Mouse (Mus musculus) stomach, embryonic 16.5 days (tissue): ENCODE data around the gene Mgat5. TPM values are rescaled to one million over a fixed set of nuclear protein-coding genes. Genes with fewer than 3 reads are reported as not detected.

Source experiments
- ATAC-seq: fragments of 200-750 bp; cut with Nextera tagmentation; 2 replicates; pipeline ENCODE4 v1.8.0; 2017; ENCODE audit warnings: moderate number of reproducible peaks, moderate TSS enrichment; ENCODE audit not compliant: insufficient read depth, low FRiP score
- H3K27ac ChIP-seq: fragments of 300-500 bp; sonication (generic); 2 replicates; pipeline ENCODE4 v1.5.1; 2014; ENCODE audit warnings: low read length
- H3K27me3 ChIP-seq: fragments of 300-500 bp; sonication (generic); 2 replicates; pipeline ENCODE4 v1.6.1; 2014; ENCODE audit warnings: low read length, control low read depth, mixed read lengths; ENCODE audit not compliant: control insufficient read depth, insufficient read depth
- H3K36me3 ChIP-seq: fragments of 300-500 bp; sonication (generic); 2 replicates; pipeline ENCODE4 v1.6.1; 2014; ENCODE audit warnings: low read length; ENCODE audit not compliant: control insufficient read depth, insufficient read depth
- H3K4me1 ChIP-seq: fragments of 300-500 bp; sonication (generic); 2 replicates; pipeline ENCODE4 v1.6.1; 2014; ENCODE audit warnings: low read length, control low read depth, mixed read lengths; ENCODE audit not compliant: control insufficient read depth, insufficient read depth
- H3K4me2 ChIP-seq: fragments of 300-500 bp; sonication (generic); 2 replicates; pipeline ENCODE4 v1.6.1; 2014; ENCODE audit warnings: low read depth, low read length, mixed read lengths
- H3K4me3 ChIP-seq: fragments of 300-500 bp; sonication (generic); replicated peaks from 2 replicates; pipeline ENCODE4 v1.5.1; 2014; ENCODE audit warnings: mild to moderate bottlenecking, low read length
- H3K9ac ChIP-seq: fragments of 300-500 bp; sonication (generic); 2 replicates; pipeline ENCODE4 v1.6.1; 2014; ENCODE audit warnings: low read length
- H3K9me3 ChIP-seq: fragments of 300-500 bp; sonication (generic); replicated peaks from 2 replicates; pipeline ENCODE4 v1.6.1; 2016; ENCODE audit warnings: low read length, control low read depth; ENCODE audit not compliant: control insufficient read depth
- WGBS: fragments of 180-500 bp; shearing (Covaris S2); extraction: QIAGEN DNeasy Blood & Tissue Kit; methylation state at CpG from one replicate; pipeline ENCODE4 v1.1.7; 2014; 5-methylcytosine and 5-hydroxymethylcytosine counted together
- polyA plus RNA-seq: library from polyadenylated mRNA; unstranded; fragments of >200 nt; fragmentation: Nextera tagmentation; extraction: Ambion mirVana; gene quantifications from 2 replicates; pipeline ENCODE4 v1.2.1, GENCODE M21; 2015

Gene Mgat5
- polyA plus RNA-seq, 1 experiment from 2014 or later, result 5.7 TPM

GRCm38 (mm10) chr1:127325601-127326198 is 120.9 kb downstream of the Mgat5 start:
- Histone ChIP-seq H3K9ac (no peak overlapping the region), H3K4me2 (no peak overlapping the region), H3K9me3 (no peaks in the 10 kb centered on the region), H3K4me3 (no peak overlapping the region), H3K36me3 (no peaks in the 10 kb centered on the region), H3K27ac (no peak overlapping the region), H3K27me3 (no peaks in the 10 kb centered on the region), H3K4me1 (no peaks in the 10 kb centered on the region)
- no peak for ATAC-seq
- WGBS, result 80% methylated on average over 8 of the region's 8 CpGs

GRCm38 (mm10) chr1:127327773-127328172 is 123.0 kb downstream of the Mgat5 start:
- Histone ChIP-seq H3K4me3 (no peak overlapping the region), H3K36me3 (no peaks in the 10 kb centered on the region), H3K4me1 (no peaks in the 10 kb centered on the region), H3K4me2 (no peak overlapping the region), H3K27me3 (no peaks in the 10 kb centered on the region), H3K27ac (no peak overlapping the region), H3K9me3 (no peaks in the 10 kb centered on the region), H3K9ac (no peak overlapping the region)
- WGBS, result 80% methylated on average over 6 of the region's 6 CpGs
- no peak for ATAC-seq

- H3K9me3 ChIP-seq, result no peaks in the 10 kb centered on the region
- no peaks in the 10 kb centered on the region for H3K4me1 ChIP-seq
- H3K27ac ChIP-seq, result no peak overlapping the region
- no peak for ATAC-seq
- 58% methylated on average over 5 of the region's 5 CpGs for WGBS
- no peak overlapping the region for H3K4me3 ChIP-seq
- H3K9ac ChIP-seq, result no peak overlapping the region
- H3K27me3 ChIP-seq, result no peaks in the 10 kb centered on the region
- no peak overlapping the region for H3K4me2 ChIP-seq
- H3K36me3 ChIP-seq, result no peaks in the 10 kb centered on the region
Observed at GRCm38 (mm10) chr1:127328354-127328875, 123.6 kb downstream of the Mgat5 start.

DNA sequence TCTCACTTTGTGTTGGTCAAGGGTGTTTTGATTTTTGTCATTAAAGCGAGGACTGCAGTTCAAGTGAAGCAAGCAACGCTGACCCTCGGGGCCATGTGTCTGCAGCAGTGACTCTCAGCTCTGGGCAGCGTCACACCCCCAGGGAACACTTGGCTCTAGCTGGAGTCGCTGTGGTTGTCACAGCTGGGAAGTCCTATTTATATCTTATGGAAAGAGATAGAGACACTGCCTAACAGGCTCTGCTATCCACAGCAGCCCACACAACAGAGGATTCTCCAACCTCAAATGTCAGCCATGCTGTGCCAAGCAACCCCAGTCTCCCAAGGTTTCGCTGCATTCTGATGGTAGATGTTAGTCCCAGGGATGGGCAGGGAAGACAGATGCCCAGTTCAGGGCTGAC is 125.0 kb downstream of the Mgat5 start:
- no peaks in the 10 kb centered on the region for H3K36me3 ChIP-seq
- H3K4me1 ChIP-seq, result no peaks in the 10 kb centered on the region
- H3K4me3 ChIP-seq, result no peak overlapping the region
- no peak overlapping the region for H3K4me2 ChIP-seq
- H3K9ac ChIP-seq, result no peak overlapping the region
- WGBS, result 80% methylated on average over 6 of the region's 6 CpGs
- no peak overlapping the region for H3K27ac ChIP-seq
- no peaks in the 10 kb centered on the region for H3K27me3 ChIP-seq
- no peaks in the 10 kb centered on the region for H3K9me3 ChIP-seq
- no peak for ATAC-seq

- 86% methylated on average over 10 of the region's 10 CpGs for WGBS
- H3K27ac ChIP-seq, result no peak overlapping the region
- no peaks in the 10 kb centered on the region for H3K27me3 ChIP-seq
- no peak overlapping the region for H3K4me3 ChIP-seq
- H3K9ac ChIP-seq, result no peak overlapping the region
- no peak overlapping the region for H3K4me2 ChIP-seq
- no peaks in the 10 kb centered on the region for H3K36me3 ChIP-seq
- ATAC-seq, result no peak
- no peaks in the 10 kb centered on the region for H3K4me1 ChIP-seq
- H3K9me3 ChIP-seq, result no peaks in the 10 kb centered on the region
Observed at GRCm38 (mm10) chr1:127337740-127338139, 132.9 kb downstream of the Mgat5 start.

DNA sequence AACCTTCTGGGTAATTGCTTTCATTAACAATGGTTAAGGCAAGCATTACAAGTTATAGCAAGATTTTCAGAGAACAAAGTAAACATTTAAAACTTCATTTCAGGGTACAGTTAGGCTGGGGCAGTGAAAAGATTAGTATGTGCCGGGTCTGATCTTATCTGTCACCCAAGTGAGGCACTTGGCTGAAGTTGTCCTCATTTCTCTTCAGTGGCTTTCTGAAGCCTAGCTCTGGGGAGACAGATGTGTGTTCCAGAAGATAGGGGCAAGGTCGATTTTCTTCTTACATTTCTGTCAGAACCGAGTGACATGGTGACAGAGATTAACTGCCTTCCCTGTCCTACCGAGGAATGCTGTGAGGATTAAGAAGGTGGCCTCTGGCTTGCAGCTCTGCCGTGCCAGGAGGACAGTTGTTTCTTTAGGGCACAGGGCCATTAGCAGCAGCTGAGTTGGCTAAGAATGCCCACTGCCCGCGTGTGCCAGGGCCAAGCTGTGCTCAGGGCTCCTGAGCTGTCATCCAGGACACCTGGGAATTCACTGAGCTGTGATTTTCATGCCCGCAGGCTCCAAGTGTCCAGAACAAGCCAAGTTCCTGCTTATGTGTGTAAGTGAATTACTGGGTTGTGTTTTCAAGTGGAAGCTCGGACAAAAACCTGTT is 134.1 kb downstream of the Mgat5 start:
- Histone ChIP-seq H3K4me2 (no peak overlapping the region), H3K4me1 (no peaks in the 10 kb centered on the region), H3K27me3 (no peaks in the 10 kb centered on the region), H3K9ac (no peak overlapping the region), H3K4me3 (no peak overlapping the region), H3K36me3 (no peaks in the 10 kb centered on the region), H3K9me3 (no peaks in the 10 kb centered on the region), H3K27ac (no peak overlapping the region)
- no peak for ATAC-seq
- 57% methylated on average over 9 of the region's 9 CpGs for WGBS

DNA sequence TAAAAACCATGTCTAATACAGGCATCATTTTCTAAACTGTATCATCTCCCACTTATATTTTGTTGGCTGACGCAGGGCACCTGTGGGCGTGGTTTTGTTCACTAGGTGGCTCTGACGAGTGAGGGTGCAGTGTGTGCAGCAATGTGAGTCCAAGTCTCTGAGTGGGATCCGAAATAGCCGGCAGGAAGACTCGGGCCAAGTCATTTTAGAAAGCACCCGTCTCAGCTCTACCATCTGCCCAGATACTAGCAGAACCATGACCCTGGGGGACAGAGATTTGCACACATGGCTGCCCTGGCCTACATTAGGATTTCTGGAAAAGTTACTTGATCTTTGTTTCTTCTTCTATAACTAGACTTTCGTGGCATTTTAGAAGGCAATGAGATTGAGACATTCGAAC is 135.5 kb downstream of the Mgat5 start:
- ATAC-seq, result no peak
- no peaks in the 10 kb centered on the region; the same call in 1 of the 2 replicates for H3K4me1 ChIP-seq
- H3K27me3 ChIP-seq, result no peaks in the 10 kb centered on the region
- H3K4me2 ChIP-seq, result no peak overlapping the region
- no peaks in the 10 kb centered on the region for H3K36me3 ChIP-seq
- H3K9ac ChIP-seq, result no peak overlapping the region
- no peaks in the 10 kb centered on the region for H3K9me3 ChIP-seq
- WGBS, result 89% methylated on average over 9 of the region's 9 CpGs
- no peak overlapping the region for H3K27ac ChIP-seq
- H3K4me3 ChIP-seq, result no peak overlapping the region

- no peak for ATAC-seq
- H3K27me3 ChIP-seq, result no peaks in the 10 kb centered on the region
- H3K4me1 ChIP-seq, result no peaks in the 10 kb centered on the region; the same call in 1 of the 2 replicates
- H3K9ac ChIP-seq, result no peak overlapping the region
- no peak overlapping the region for H3K27ac ChIP-seq
- no peaks in the 10 kb centered on the region for H3K36me3 ChIP-seq
- H3K4me2 ChIP-seq, result no peak overlapping the region
- H3K9me3 ChIP-seq, result no peaks in the 10 kb centered on the region
- 51% methylated on average over 9 of the region's 9 CpGs for WGBS
- no peak overlapping the region for H3K4me3 ChIP-seq
Observed at GRCm38 (mm10) chr1:127344913-127345312, 140.1 kb downstream of the Mgat5 start.

GRCm38 (mm10) chr1:127346596-127347139 is 141.9 kb downstream of the Mgat5 start:
- Histone ChIP-seq H3K4me2 (no peak overlapping the region), H3K9me3 (no peaks in the 10 kb centered on the region), H3K4me3 (no peak overlapping the region), H3K27ac (no peak overlapping the region), H3K36me3 (no peaks in the 10 kb centered on the region), H3K27me3 (no peaks in the 10 kb centered on the region), H3K4me1 (no peaks in the 10 kb centered on the region; the same call in 1 of the 2 replicates), H3K9ac (no peak overlapping the region)
- WGBS, result 72% methylated on average over 3 of the region's 3 CpGs
- no peak for ATAC-seq
